Mouse (Mus musculus) cerebellum, adult 2 months (tissue): ENCODE results near the gene Ccdc62.

Experiments
- CTCF ChIP-seq: fragments of 200-500 bp; IDR thresholded peaks from 2 replicates; pipeline ENCODE4 v1.5.1; 2011; ENCODE audit warnings: low read depth, mild to moderate bottlenecking, control low read depth, low read length, moderate library complexity, borderline replicate concordance; ENCODE audit not compliant: insufficient read depth
- POLR2A ChIP-seq: fragments of 200-500 bp; IDR thresholded peaks from 2 replicates; pipeline ENCODE4 v1.6.1; 2011; ENCODE audit warnings: low read length, control low read depth, borderline replicate concordance; ENCODE audit not compliant: insufficient read depth

- TF ChIP-seq POLR2A (no peak), CTCF (no peak)
Observed at GRCm38 (mm10) chr5:123993263-123994036, 63.0 kb downstream of the Ccdc62 start.
